Mouse (Mus musculus) layer of hippocampus, adult 9-10 months (tissue): ENCODE measurements around the gene Fam122a.

Experiments used
- DNase-seq: peaks from one replicate; pipeline ENCODE4 v3.0.0; 2022; ENCODE audit warnings: low spot score

Gene Fam122a

GRCm38 (mm10) chr19:24490275-24490674, 13.1 kb upstream of the Fam122a start:
- no peak for DNase-seq

GRCm38 (mm10) chr19:24486433-24487296, 9.5 kb upstream of the Fam122a start:
- no peak for DNase-seq

- DNase-seq: no peak
Measured at GRCm38 (mm10) chr19:24484612-24485194, 7.5 kb upstream of the Fam122a start.

- no peak for DNase-seq
Measured at GRCm38 (mm10) chr19:24480916-24481315, 3.8 kb upstream of the Fam122a start.

GRCm38 (mm10) chr19:24476461-24476860, 695 bp downstream of the Fam122a start:
- DNase-seq: no peak

GRCm38 (mm10) chr19:24475281-24475680, 1.9 kb downstream of the Fam122a start:
- DNase-seq: no peak

- no peak for DNase-seq
Measured at GRCm38 (mm10) chr19:24472512-24472911, 4.6 kb downstream of the Fam122a start.

GRCm38 (mm10) chr19:24471538-24471937, 5.6 kb downstream of the Fam122a start:
- no peak for DNase-seq

- no peak for DNase-seq
Measured at GRCm38 (mm10) chr19:24469216-24469615, 7.9 kb downstream of the Fam122a start.

- DNase-seq: no peak
Measured at GRCm38 (mm10) chr19:24468616-24469015, 8.5 kb downstream of the Fam122a start.

- no peak for DNase-seq
Measured at GRCm38 (mm10) chr19:24463011-24463410, 14.1 kb downstream of the Fam122a start.

GRCm38 (mm10) chr19:24456591-24457231, 20.4 kb downstream of the Fam122a start:
- DNase-seq: peak; percentile 58

GRCm38 (mm10) chr19:24455249-24455960, 21.8 kb downstream of the Fam122a start:
- no peak for DNase-seq

- no peak for DNase-seq
Measured at GRCm38 (mm10) chr19:24454451-24454850, 22.7 kb downstream of the Fam122a start.

GRCm38 (mm10) chr19:24453379-24453778, 23.8 kb downstream of the Fam122a start:
- no peak for DNase-seq

GRCm38 (mm10) chr19:24452441-24452898, 24.7 kb downstream of the Fam122a start:
- no peak for DNase-seq

GRCm38 (mm10) chr19:24451626-24452025, 25.5 kb downstream of the Fam122a start:
- DNase-seq: no peak

GRCm38 (mm10) chr19:24450740-24451139, 26.4 kb downstream of the Fam122a start:
- DNase-seq: no peak

- DNase-seq: no peak
Measured at GRCm38 (mm10) chr19:24444322-24444721, 32.8 kb downstream of the Fam122a start.

GRCm38 (mm10) chr19:24439715-24440114, 37.4 kb downstream of the Fam122a start:
- no peak for DNase-seq

- DNase-seq: no peak
Measured at GRCm38 (mm10) chr19:24434291-24434690, 42.9 kb downstream of the Fam122a start.

GRCm38 (mm10) chr19:24432447-24432846, 44.7 kb downstream of the Fam122a start:
- DNase-seq: no peak
